Mouse (Mus musculus) brain, adult 10 weeks (tissue): ENCODE measurements around the gene Ddx27. TPM values are rescaled to one million over a fixed set of nuclear protein-coding genes. Genes with fewer than 3 reads are reported as not detected.

Experiments used
- polyA plus RNA-seq: library from polyadenylated mRNA; stranded (reverse); fragments of 350-450 nt; fragmentation: Illumina TruSeq; extraction: RNeasy Lipid Tissue Mini Kit (QIAGEN cat#74804); gene quantifications from one replicate; pipeline ENCODE4 v1.2.3, GENCODE M21; 2015; ENCODE audit warnings: low read depth, low replicate concordance

Gene Ddx27
- polyA plus RNA-seq: 24.2 TPM

DNA sequence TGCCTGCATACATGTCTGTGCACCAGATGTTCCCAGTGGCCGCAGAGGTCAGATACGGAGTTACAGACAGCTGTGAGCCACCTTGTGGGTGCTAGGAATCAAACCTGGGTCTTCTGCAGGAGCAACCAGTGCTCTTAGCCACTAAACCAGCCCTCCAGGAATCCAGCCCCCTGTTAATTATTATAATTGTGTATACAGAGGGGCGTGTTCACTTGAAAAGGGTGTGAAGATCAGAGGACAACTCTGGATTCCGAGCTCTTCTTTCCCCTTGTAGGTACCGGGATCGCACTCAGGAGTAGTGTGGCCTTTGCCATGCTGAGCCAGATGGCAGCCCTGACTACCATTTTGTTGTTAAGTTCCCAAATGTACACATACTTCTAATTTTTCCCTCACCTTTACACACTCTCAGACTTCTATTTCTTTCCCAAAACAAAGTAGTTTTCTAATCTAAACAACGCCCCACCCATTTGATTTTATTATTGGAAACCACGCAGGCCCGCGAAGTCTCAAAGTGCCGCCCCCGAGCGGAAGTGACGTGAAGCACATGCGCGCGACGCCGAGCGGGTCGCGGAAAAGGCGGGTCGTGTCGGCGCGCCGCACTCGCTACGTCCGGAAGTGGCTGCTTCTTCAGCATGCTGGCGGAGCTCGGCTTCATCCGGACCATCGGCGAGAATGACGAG, at the start of gene Ddx27:
Gene Ddx27 (plus strand): TSS at position 492 of the 680 bp plus-strand sequence.

GRCm38 (mm10) chr2:166995796-166996532, 19.0 kb upstream of the Ddx27 start, which contains the start of gene Stau1:
Gene Stau1 (minus strand): TSS chr2:166996299.

DNA sequence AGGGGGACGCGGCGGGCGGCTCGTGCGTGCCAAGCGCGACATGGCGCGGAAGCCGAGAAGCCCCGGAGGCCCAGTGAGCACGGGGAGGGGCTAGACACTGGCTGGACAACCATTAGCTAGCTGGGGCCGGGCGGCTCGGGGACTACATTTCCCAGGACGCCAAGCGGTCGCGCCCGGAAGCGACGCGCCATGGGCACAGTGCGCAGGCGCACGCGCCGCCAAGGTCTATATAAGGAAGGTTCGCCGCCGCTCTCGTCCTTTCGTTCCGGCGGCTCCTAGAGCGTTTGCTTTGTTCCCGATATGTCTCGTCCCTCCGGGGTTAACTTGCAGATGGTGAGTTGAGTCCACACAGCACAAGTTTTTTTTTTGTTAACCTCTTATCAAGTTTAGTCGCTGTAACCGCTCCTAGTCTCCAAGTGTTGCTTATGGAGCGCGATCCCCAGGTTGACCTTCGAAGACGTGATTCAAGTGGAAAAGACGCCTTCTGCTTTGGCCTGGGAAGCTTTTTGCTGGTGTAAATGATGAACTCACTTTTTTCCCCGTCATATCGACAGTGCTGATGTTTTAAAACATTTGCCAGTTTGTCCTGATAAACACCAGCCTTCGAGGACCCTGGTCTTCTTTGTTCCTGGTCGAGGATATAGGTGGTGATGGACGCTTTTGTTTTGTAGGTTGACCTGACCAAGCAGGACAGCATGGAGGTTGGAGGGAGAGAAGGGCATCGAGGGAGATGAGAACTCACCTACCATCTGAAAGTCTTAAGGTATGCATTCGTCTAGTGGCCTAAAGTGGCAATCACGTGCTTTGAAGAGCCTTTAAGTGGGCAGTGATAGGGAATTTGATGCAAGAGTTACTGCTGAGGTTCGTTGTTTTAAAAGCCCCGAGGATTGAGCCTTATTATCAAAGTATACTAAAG, 48.2 kb downstream of the Ddx27 start, which contains the start of gene Znfx1:
Gene Znfx1 (minus strand): TSS at position 51 of the 916 bp plus-strand sequence.

Other genes starting within 250 kb of the Ddx27 start
- 5.0 TPM for gene Trp53rkb, start 222.7 kb upstream of the Ddx27 start, polyA plus RNA-seq
- 27.7 TPM for gene Arfgef2, start 209.6 kb upstream of the Ddx27 start, polyA plus RNA-seq
- gene Cse1l, start 109.2 kb upstream of the Ddx27 start, polyA plus RNA-seq: 65.0 TPM
- gene Stau1, start 18.9 kb upstream of the Ddx27 start, polyA plus RNA-seq: 56.7 TPM
- gene Znfx1, start 47.8 kb downstream of the Ddx27 start, polyA plus RNA-seq: 37.4 TPM
- 70.6 TPM for gene Kcnb1, start 175.0 kb downstream of the Ddx27 start, polyA plus RNA-seq
- gene Ptgis, start 225.4 kb downstream of the Ddx27 start, polyA plus RNA-seq: 1.8 TPM